Mouse (Mus musculus) limb, embryonic 14.5 days (tissue): Measurements from ENCODE around the gene Arid5b. TPM values are rescaled to one million over a fixed set of nuclear protein-coding genes. Genes with fewer than 3 reads are reported as not detected.

Experiments
- ATAC-seq: fragments of 200-750 bp; cut with Nextera tagmentation; 2 replicates; pipeline ENCODE4 v1.8.0; 2017; ENCODE audit warnings: low read depth, moderate number of reproducible peaks, moderate TSS enrichment; ENCODE audit not compliant: low FRiP score
- DNase-seq: peaks from one replicate; pipeline ENCODE4 v3.0.0-alpha.2; 2015; ENCODE audit warnings: low spot score
- H3K27ac ChIP-seq: fragments of 300-500 bp; sonication (generic); replicated peaks from 2 replicates; pipeline ENCODE4 v1.5.1; 2014; ENCODE audit warnings: low read depth, mild to moderate bottlenecking, low read length, moderate library complexity, mixed read lengths
- H3K27me3 ChIP-seq: fragments of 300-500 bp; sonication (generic); 2 replicates; pipeline ENCODE4 v1.6.1; 2014; ENCODE audit warnings: low read length, mixed read lengths; ENCODE audit not compliant: control insufficient read depth, insufficient read depth
- H3K36me3 ChIP-seq: fragments of 300-500 bp; sonication (generic); 2 replicates; pipeline ENCODE4 v1.6.1; 2014; ENCODE audit warnings: mild to moderate bottlenecking, low read length, moderate library complexity, mixed read lengths; ENCODE audit not compliant: control insufficient read depth, insufficient read depth
- H3K4me1 ChIP-seq: fragments of 300-500 bp; sonication (generic); 2 replicates; pipeline ENCODE4 v1.6.1; 2014; ENCODE audit warnings: antibody characterized with exemption, low read length, mixed read lengths; ENCODE audit not compliant: control insufficient read depth, insufficient read depth
- H3K4me2 ChIP-seq: fragments of 300-500 bp; sonication (generic); replicated peaks from 2 replicates; pipeline ENCODE4 v1.6.1; 2014; ENCODE audit warnings: low read depth, mild to moderate bottlenecking, low read length, moderate library complexity; ENCODE audit not compliant: severe bottlenecking
- H3K4me3 ChIP-seq: fragments of 300-500 bp; sonication (generic); replicated peaks from 2 replicates; pipeline ENCODE4 v1.5.1; 2014; ENCODE audit warnings: low read length
- H3K9ac ChIP-seq: fragments of 300-500 bp; sonication (generic); 2 replicates; pipeline ENCODE4 v1.6.1; 2014; ENCODE audit warnings: mild to moderate bottlenecking, low read depth, low read length, moderate library complexity; ENCODE audit not compliant: severe bottlenecking
- H3K9me3 ChIP-seq: fragments of 300-500 bp; sonication (generic); 2 replicates; pipeline ENCODE4 v1.6.1; 2016; ENCODE audit warnings: low read length; ENCODE audit not compliant: control insufficient read depth
- POLR2A ChIP-seq: fragments of 200-500 bp; IDR thresholded peaks from 2 replicates; pipeline ENCODE4 v1.8.0; 2012; ENCODE audit warnings: inconsistent platforms, mild to moderate bottlenecking, moderate library complexity, borderline replicate concordance; ENCODE audit not compliant: insufficient read depth, insufficient read length; ENCODE audit errors: extremely low read depth
- WGBS: fragments of 180-500 bp; shearing (Covaris S2); extraction: QIAGEN DNeasy Blood & Tissue Kit; methylation state at CpG from one replicate; pipeline ENCODE4 v1.1.7; 2014; 5-methylcytosine and 5-hydroxymethylcytosine counted together
- polyA plus RNA-seq, 2 experiments: library from polyadenylated mRNA; depleted of rRNA in 1 of 2; stranded (reverse) in 1 of 2; unstranded in 1 of 2; fragments of >200 nt; fragmentation: Nextera tagmentation in 1 of 2; extraction: Ambion mirVana in 1 of 2; gene quantifications; 2 replicates each; pipeline versions ENCODE4 v1.2.1 to v1.2.3; 2012 to 2014

The Arid5b gene
- polyA plus RNA-seq, 2 experiments = 14.1 to 41.0 TPM

- 20% methylated on average over 2 of the region's 2 CpGs for WGBS
- Histone ChIP-seq H3K9ac (no peak overlapping the region), H3K4me1 (peaks cover 18% of the 10 kb centered on the region), H3K27ac (no peak overlapping the region), H3K4me2 (no peak overlapping the region), H3K4me3 (no peak overlapping the region), H3K27me3 (no peaks in the 10 kb centered on the region), H3K9me3 (no peaks in the 10 kb centered on the region), H3K36me3 (no peaks in the 10 kb centered on the region)
- TF ChIP-seq POLR2A = no peak
- DNase-seq (no peak), ATAC-seq (no peak)
These were observed 137.7 kb downstream of the Arid5b start for GRCm38 (mm10) chr10:68140871-68141270.

GRCm38 (mm10) chr10:68140306-68140705, 138.2 kb downstream of the Arid5b start:
- Histone ChIP-seq H3K9ac (no peak overlapping the region), H3K27me3 (no peaks in the 10 kb centered on the region), H3K4me2 (no peak overlapping the region), H3K9me3 (no peaks in the 10 kb centered on the region), H3K4me3 (no peak overlapping the region), H3K27ac (no peak overlapping the region), H3K4me1 (peaks cover 24% of the 10 kb centered on the region), H3K36me3 (no peaks in the 10 kb centered on the region)
- ATAC-seq (no peak), DNase-seq (no peak)
- WGBS = 73% methylated on average over 6 of the region's 6 CpGs
- TF ChIP-seq POLR2A = no peak

GRCm38 (mm10) chr10:68138123-68138522, 140.4 kb downstream of the Arid5b start:
- 88% methylated on average over 5 of the region's 5 CpGs for WGBS
- peaks cover 5% of the 10 kb centered on the region; the same call in 1 of the 2 replicates for H3K36me3 ChIP-seq
- no peak overlapping the region for H3K27ac ChIP-seq
- ATAC-seq = no peak
- H3K9me3 ChIP-seq = no peaks in the 10 kb centered on the region
- no peak overlapping the region for H3K4me3 ChIP-seq
- no peak overlapping the region for H3K9ac ChIP-seq
- TF ChIP-seq POLR2A = no peak
- H3K4me1 ChIP-seq = peaks cover 25% of the 10 kb centered on the region
- no peak overlapping the region for H3K4me2 ChIP-seq
- no peaks in the 10 kb centered on the region for H3K27me3 ChIP-seq
- no peak for DNase-seq

DNA sequence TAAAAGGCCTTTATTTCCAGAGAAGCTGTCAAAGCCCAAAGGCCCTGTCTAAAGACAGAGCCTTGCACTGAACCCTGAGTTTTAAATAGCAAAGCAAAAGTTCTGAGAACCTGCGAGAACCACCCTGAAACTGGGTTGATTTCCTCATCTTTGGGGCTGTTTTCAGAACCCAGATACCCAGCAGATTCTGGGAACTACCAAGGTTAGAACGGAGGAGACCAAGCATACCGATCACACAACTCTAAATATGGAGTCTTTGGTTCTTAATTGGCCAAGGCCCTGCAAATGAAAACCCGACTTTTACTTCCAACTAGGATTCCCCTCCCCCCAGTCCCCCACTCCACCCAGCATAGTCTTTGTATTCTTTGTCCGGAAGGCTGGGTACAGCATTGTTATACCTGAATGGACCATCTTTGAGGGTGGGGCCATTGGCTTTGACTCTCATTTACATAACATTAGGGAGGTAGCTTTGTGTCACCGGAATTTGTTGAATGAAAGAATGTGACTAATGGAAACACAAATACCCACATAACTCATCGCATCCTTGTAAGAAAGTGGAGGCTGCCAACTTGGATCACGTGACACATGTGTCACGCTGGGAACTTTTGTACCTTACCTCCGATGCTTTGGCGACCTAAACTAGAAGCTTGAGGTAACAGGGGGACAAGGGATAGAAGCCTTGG, 141.2 kb downstream of the Arid5b start:
- ATAC-seq (no peak), DNase-seq (no peak)
- 69% methylated on average over 11 of the region's 11 CpGs for WGBS
- no peaks in the 10 kb centered on the region for H3K27me3 ChIP-seq
- no peak overlapping the region for H3K4me3 ChIP-seq
- no peak overlapping the region for H3K9ac ChIP-seq
- TF ChIP-seq POLR2A = no peak
- H3K4me2 ChIP-seq = peak overlapping the region; percentile 62; the same call in 1 of the 2 replicates
- H3K4me1 ChIP-seq = peaks cover 27% of the 10 kb centered on the region
- peaks cover 10% of the 10 kb centered on the region; the same call in 1 of the 2 replicates for H3K36me3 ChIP-seq
- no peaks in the 10 kb centered on the region for H3K9me3 ChIP-seq
- H3K27ac ChIP-seq = no peak overlapping the region

DNA sequence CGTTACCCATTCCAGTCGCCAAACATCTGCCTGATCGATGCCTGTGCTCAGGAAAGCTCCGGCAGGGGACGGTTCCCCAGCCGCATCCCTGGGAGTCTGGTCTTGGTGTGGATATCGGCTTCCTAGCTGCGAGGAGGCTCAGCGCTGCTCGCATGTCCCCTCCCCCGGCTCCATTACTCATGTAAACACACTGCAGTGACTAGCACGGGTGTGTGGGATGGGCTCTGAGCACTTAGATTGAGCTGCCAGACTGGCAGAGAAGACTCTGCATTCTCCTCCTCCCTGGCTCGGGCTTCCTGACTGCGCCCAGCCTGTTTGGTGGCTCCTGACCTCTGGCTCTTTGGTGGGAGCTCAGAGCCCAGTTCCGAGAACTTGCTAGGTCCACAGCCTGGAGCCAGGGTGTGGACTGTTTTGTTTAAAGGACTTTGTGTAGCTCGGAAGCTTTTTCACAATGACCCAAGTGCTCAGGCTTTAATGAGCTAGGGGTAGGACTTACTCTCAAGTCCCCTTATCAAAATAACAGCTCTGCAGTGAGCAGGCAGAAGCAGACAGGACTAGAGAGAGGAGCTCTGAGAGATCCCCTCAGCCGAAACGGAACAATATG, 142.0 kb downstream of the Arid5b start:
- no peaks in the 10 kb centered on the region for H3K9me3 ChIP-seq
- peaks cover 15% of the 10 kb centered on the region for H3K36me3 ChIP-seq
- 4% methylated on average over 18 of the region's 18 CpGs for WGBS
- ATAC-seq = peak; percentile 83
- peaks cover 29% of the 10 kb centered on the region for H3K4me1 ChIP-seq
- peak overlapping the region; percentile 75 for H3K27ac ChIP-seq
- DNase-seq = peak; percentile 73
- no peak for TF ChIP-seq POLR2A
- H3K4me2 ChIP-seq = peak overlapping the region; percentile 62
- no peaks in the 10 kb centered on the region for H3K27me3 ChIP-seq
- peak overlapping the region; percentile 50 for H3K9ac ChIP-seq
- peak overlapping the region; percentile 37 for H3K4me3 ChIP-seq
